Mouse (Mus musculus) thymus, adult 2 months (tissue): ENCODE results near the gene Ampd3. TPM values are rescaled to one million over a fixed set of nuclear protein-coding genes. Genes with fewer than 3 reads are reported as not detected.

Experiments
- DNase-seq: peaks from one replicate; pipeline ENCODE4 v3.0.0; 2021
- H3K27ac ChIP-seq: fragments of 200-500 bp; 2 replicates; pipeline ENCODE4 v1.5.1; 2012; ENCODE audit warnings: low read length, control low read depth; ENCODE audit not compliant: control insufficient read depth, insufficient read depth
- H3K27me3 ChIP-seq: fragments of 200-500 bp; 2 replicates; pipeline ENCODE4 v1.6.1; 2012; ENCODE audit warnings: mild to moderate bottlenecking, low read length, moderate library complexity, mixed read lengths; ENCODE audit not compliant: control insufficient read depth, insufficient read depth
- H3K36me3 ChIP-seq: fragments of 200-500 bp; 2 replicates; pipeline ENCODE4 v1.6.1; 2012; ENCODE audit warnings: mild to moderate bottlenecking, low read length, moderate library complexity; ENCODE audit not compliant: control insufficient read depth, insufficient read depth
- H3K4me1 ChIP-seq: fragments of 200-500 bp; replicated peaks from 2 replicates; pipeline ENCODE4 v1.6.1; 2012; ENCODE audit warnings: low read length; ENCODE audit not compliant: control insufficient read depth, insufficient read depth
- H3K4me3 ChIP-seq: fragments of 200-500 bp; 2 replicates; pipeline ENCODE4 v1.5.1; 2012; ENCODE audit warnings: mild to moderate bottlenecking, low read length, control low read depth, moderate library complexity; ENCODE audit not compliant: control insufficient read depth, insufficient read depth
- CTCF ChIP-seq: fragments of 200-500 bp; IDR thresholded peaks from 2 replicates; pipeline ENCODE4 v1.5.1; 2012; ENCODE audit warnings: mild to moderate bottlenecking, control low read depth, low read length, moderate library complexity, borderline replicate concordance; ENCODE audit not compliant: control insufficient read depth, poor library complexity, insufficient read depth; ENCODE audit errors: extremely low read depth
- POLR2A ChIP-seq: fragments of 200-500 bp; IDR thresholded peaks from 2 replicates; pipeline ENCODE4 v1.6.1; 2012; ENCODE audit warnings: mild to moderate bottlenecking, low read length, control low read depth, moderate library complexity; ENCODE audit not compliant: control insufficient read depth, poor library complexity, insufficient read depth; ENCODE audit errors: extremely low read depth
- WGBS: fragments of 180-500 bp; shearing (Covaris S2); methylation state at CpG from one replicate; pipeline ENCODE4 v1.1.7; 2018; 5-methylcytosine and 5-hydroxymethylcytosine counted together
- polyA plus RNA-seq: library from polyadenylated mRNA; depleted of rRNA; stranded (reverse); fragments of >200 nt; gene quantifications from 2 replicates; pipeline ENCODE4 v1.2.3, GENCODE M21; 2012

Ampd3 gene
- polyA plus RNA-seq, 1 experiment, result 9.8 TPM

DNA sequence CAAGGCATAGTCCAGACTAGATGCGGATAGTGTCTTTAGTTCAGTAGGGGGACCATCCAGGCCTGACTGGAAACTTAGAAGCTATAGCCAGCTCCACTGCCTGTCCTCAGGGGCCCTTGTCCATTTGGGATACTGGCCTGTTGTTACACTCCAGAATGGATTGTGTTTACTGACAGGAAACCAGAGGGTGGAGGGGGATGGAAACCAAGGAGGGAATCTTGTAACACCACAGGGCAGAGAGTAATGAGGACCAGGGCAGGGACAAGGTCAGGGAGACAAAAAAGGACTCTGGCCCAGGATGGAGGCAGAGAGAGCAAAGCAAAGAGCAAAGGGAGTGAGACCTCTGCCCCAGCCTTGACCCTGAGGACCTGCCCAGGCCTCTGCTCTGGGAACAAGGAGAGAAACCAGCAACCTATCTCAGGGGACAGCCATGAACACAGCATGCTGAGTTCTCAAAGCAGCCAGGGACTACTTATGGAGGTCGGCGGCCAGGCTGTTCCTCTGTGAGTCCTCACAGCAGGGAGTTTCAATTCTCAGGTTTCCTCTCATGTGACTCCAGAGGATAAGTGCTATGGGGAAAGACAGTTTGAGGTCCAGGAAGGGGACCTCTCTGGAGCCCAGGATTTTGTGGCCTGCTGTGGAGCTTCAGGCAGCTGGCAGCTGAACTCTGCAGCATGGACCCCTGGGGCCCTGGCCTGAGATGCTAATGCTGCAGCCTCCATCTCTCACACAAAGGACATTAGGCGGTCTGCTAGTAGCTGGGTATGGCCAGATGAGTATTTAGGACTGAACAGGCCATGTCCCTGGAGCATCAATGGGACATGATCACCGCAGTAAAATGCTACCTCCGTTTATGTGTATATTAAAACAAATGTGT is 36.7 kb upstream of the Ampd3 start:
- WGBS, result 86% methylated on average over 6 of the region's 6 CpGs
- no peak overlapping the region for H3K27ac ChIP-seq
- no peaks in the 10 kb centered on the region for H3K36me3 ChIP-seq
- H3K27me3 ChIP-seq, result no peaks in the 10 kb centered on the region
- DNase-seq, result no peak
- H3K4me3 ChIP-seq, result no peak overlapping the region
- TF ChIP-seq POLR2A, result no peak
- TF ChIP-seq CTCF, result no peak
- no peaks in the 10 kb centered on the region for H3K4me1 ChIP-seq

- no peak overlapping the region for H3K27ac ChIP-seq
- H3K36me3 ChIP-seq, result no peaks in the 10 kb centered on the region
- no peaks in the 10 kb centered on the region for H3K27me3 ChIP-seq
- WGBS, result 93% methylated on average over 12 of the region's 12 CpGs
- no peak overlapping the region for H3K4me3 ChIP-seq
- no peak for TF ChIP-seq CTCF
- no peak for DNase-seq
- no peaks in the 10 kb centered on the region for H3K4me1 ChIP-seq
Observed at GRCm38 (mm10) chr7:110732001-110732632, 35.9 kb upstream of the Ampd3 start.

GRCm38 (mm10) chr7:110736914-110737313 is 31.1 kb upstream of the Ampd3 start:
- Histone ChIP-seq H3K4me3 (no peak overlapping the region), H3K36me3 (no peaks in the 10 kb centered on the region), H3K27ac (no peak overlapping the region), H3K4me1 (no peaks in the 10 kb centered on the region), H3K27me3 (no peaks in the 10 kb centered on the region)
- TF ChIP-seq CTCF, result no peak
- no peak for TF ChIP-seq POLR2A
- no peak for DNase-seq
- WGBS, result 67% methylated on average over 2 of the region's 2 CpGs

DNA sequence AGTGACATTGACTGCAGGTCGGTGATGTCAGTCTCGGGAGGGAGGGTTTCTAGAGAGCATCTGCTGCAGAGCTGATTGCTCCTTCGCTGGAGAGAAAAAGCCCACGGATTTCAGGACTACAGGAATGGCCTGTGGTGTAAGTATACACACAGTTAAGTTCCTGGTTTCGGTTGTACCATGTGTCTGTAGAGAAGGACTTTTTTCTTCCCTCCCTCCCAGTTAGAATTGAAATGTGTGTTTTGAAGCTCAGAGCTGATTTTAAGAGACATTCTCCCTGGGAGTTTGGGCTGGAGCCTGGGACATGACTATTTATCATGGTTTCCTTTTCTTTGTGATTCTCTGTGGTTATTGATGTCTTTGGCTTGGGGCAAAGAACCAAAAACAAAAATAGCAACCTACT is 28.2 kb upstream of the Ampd3 start:
- Histone ChIP-seq H3K36me3 (no peaks in the 10 kb centered on the region), H3K4me3 (no peak overlapping the region), H3K4me1 (no peaks in the 10 kb centered on the region), H3K27me3 (no peaks in the 10 kb centered on the region), H3K27ac (no peak overlapping the region)
- DNase-seq, result no peak
- TF ChIP-seq CTCF (no peak), POLR2A (no peak)
- WGBS, result 86% methylated on average over 5 of the region's 5 CpGs

DNA sequence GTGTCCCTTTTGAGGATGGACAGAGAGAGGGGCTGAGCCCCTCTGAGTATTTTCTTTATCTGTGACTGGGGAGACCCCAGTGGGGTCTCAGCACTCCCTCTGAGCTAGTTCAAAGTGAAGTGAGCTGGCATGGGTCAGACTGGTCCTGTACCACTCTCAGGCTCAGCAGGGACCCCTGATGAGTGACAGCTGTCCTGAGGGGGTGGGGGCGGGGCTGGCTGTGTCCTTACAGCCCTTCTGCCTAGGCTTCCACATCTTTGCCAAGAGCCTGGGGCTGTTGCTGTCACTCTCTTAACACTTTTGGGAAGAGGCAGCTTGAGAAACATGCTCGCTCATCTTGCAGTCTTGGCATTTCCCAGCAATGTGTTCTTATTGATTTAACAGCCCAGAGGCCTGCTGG is 27.8 kb upstream of the Ampd3 start:
- H3K4me3 ChIP-seq, result no peak overlapping the region
- H3K4me1 ChIP-seq, result no peaks in the 10 kb centered on the region
- H3K27me3 ChIP-seq, result no peaks in the 10 kb centered on the region
- H3K27ac ChIP-seq, result no peak overlapping the region
- DNase-seq, result no peak
- no peaks in the 10 kb centered on the region for H3K36me3 ChIP-seq
- TF ChIP-seq CTCF (no peak), POLR2A (no peak)
- 83% methylated on average over 2 of the region's 2 CpGs for WGBS

- 95% methylated on average over 5 of the region's 5 CpGs for WGBS
- H3K27ac ChIP-seq, result no peak overlapping the region
- H3K4me3 ChIP-seq, result no peak overlapping the region
- H3K4me1 ChIP-seq, result no peaks in the 10 kb centered on the region
- H3K27me3 ChIP-seq, result no peaks in the 10 kb centered on the region
- TF ChIP-seq POLR2A (no peak), CTCF (no peak)
- no peaks in the 10 kb centered on the region for H3K36me3 ChIP-seq
- no peak for DNase-seq
Observed at GRCm38 (mm10) chr7:110742022-110742421, 26.0 kb upstream of the Ampd3 start.

DNA sequence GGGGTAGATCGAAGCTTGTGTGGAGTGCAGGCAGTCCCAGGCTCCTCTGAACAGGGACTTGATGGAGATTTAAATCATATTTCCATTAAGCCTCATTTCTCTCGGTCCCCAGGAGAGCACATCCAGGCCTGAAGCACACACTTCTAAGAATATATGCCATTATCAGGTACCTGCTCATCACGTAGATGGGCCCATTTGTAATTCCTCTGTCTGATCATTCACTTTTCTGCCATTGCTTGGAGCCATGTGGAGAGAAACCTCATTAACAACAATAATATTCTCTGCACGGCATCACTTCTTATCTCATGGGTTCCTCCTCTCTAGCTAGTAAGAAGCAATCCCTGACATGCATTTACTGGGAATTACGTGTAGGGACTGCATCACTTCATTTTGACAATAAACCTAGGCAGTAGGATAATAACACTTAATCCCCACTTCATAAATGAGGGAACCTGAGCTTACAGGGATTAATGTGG is 21.9 kb upstream of the Ampd3 start:
- H3K27ac ChIP-seq, result no peak overlapping the region
- H3K4me1 ChIP-seq, result no peaks in the 10 kb centered on the region
- whole genome bisulfite sequencing, result 97% methylated on average over 5 of the region's 5 CpGs
- H3K27me3 ChIP-seq, result no peaks in the 10 kb centered on the region
- no peak for TF ChIP-seq POLR2A
- TF ChIP-seq CTCF, result no peak
- no peak overlapping the region for H3K4me3 ChIP-seq
- DNase-seq, result no peak
- no peaks in the 10 kb centered on the region for H3K36me3 ChIP-seq
